Mouse (Mus musculus): ENCODE measurements around the gene Apobr.

- TF ChIP-seq CTCF (IDR thresholded peaks at IDR 0.05; ENCODE audit: control insufficient read depth, insufficient read depth, insufficient replicate concordance, low read depth, low read length) = no peak
- no peak for TF ChIP-seq POLR2A (IDR thresholded peaks at IDR 0.05; ENCODE audit: control insufficient read depth, low read depth, low read length)
Observed at GRCm38 (mm10) chr7:126624774-126625173, 40.0 kb downstream of the Apobr start.
